Mouse (Mus musculus) stomach, embryonic 16.5 days (tissue): ENCODE measurements around the gene Cxcr2. TPM values are rescaled to one million over a fixed set of nuclear protein-coding genes. Genes with fewer than 3 reads are reported as not detected.

ENCODE experiments used
- ATAC-seq: fragments of 200-750 bp; cut with Nextera tagmentation; 2 replicates; pipeline ENCODE4 v1.8.0; 2017; ENCODE audit warnings: moderate number of reproducible peaks, moderate TSS enrichment; ENCODE audit not compliant: insufficient read depth, low FRiP score
- H3K27ac ChIP-seq: fragments of 300-500 bp; sonication (generic); 2 replicates; pipeline ENCODE4 v1.5.1; 2014; ENCODE audit warnings: low read length
- H3K27me3 ChIP-seq: fragments of 300-500 bp; sonication (generic); 2 replicates; pipeline ENCODE4 v1.6.1; 2014; ENCODE audit warnings: low read length, control low read depth, mixed read lengths; ENCODE audit not compliant: control insufficient read depth, insufficient read depth
- H3K36me3 ChIP-seq: fragments of 300-500 bp; sonication (generic); 2 replicates; pipeline ENCODE4 v1.6.1; 2014; ENCODE audit warnings: low read length; ENCODE audit not compliant: control insufficient read depth, insufficient read depth
- H3K4me1 ChIP-seq: fragments of 300-500 bp; sonication (generic); 2 replicates; pipeline ENCODE4 v1.6.1; 2014; ENCODE audit warnings: low read length, control low read depth, mixed read lengths; ENCODE audit not compliant: control insufficient read depth, insufficient read depth
- H3K4me2 ChIP-seq: fragments of 300-500 bp; sonication (generic); 2 replicates; pipeline ENCODE4 v1.6.1; 2014; ENCODE audit warnings: low read depth, low read length, mixed read lengths
- H3K4me3 ChIP-seq: fragments of 300-500 bp; sonication (generic); replicated peaks from 2 replicates; pipeline ENCODE4 v1.5.1; 2014; ENCODE audit warnings: mild to moderate bottlenecking, low read length
- H3K9ac ChIP-seq: fragments of 300-500 bp; sonication (generic); 2 replicates; pipeline ENCODE4 v1.6.1; 2014; ENCODE audit warnings: low read length
- H3K9me3 ChIP-seq: fragments of 300-500 bp; sonication (generic); replicated peaks from 2 replicates; pipeline ENCODE4 v1.6.1; 2016; ENCODE audit warnings: low read length, control low read depth; ENCODE audit not compliant: control insufficient read depth
- WGBS: fragments of 180-500 bp; shearing (Covaris S2); extraction: QIAGEN DNeasy Blood & Tissue Kit; methylation state at CpG from one replicate; pipeline ENCODE4 v1.1.7; 2014; 5-methylcytosine and 5-hydroxymethylcytosine counted together
- polyA plus RNA-seq: library from polyadenylated mRNA; unstranded; fragments of >200 nt; fragmentation: Nextera tagmentation; extraction: Ambion mirVana; gene quantifications from 2 replicates; pipeline ENCODE4 v1.2.1, GENCODE M21; 2015

The Cxcr2 gene
- polyA plus RNA-seq, 1 experiment from 2014 or later: 0.94 TPM

DNA sequence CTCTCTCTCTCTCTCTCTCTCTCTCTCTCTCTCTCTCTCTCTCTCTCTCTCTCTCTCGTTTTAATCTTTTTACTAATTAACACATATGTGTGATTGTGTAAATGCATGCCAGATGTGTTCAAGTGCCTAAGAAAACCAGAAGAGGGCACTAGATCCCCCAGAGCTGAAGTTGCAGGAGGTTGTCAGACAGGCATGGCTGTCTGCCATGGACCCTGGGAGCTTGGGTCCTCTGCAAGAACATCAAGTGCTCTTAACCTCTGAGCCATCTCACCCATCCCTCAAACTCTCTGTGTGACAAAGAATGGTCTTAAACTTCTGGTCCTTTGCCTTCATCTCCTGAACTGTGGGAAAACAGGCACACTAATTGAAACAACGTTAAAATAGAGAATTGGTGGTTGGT is 29.2 kb downstream of the Cxcr2 start:
- no peaks in the 10 kb centered on the region for H3K9me3 ChIP-seq
- no peak overlapping the region for H3K4me2 ChIP-seq
- no peak for ATAC-seq
- H3K27me3 ChIP-seq: no peaks in the 10 kb centered on the region
- H3K27ac ChIP-seq: no peak overlapping the region
- 53% methylated on average over 2 of the region's 2 CpGs for WGBS
- no peaks in the 10 kb centered on the region; the same call in 1 of the 2 replicates for H3K4me1 ChIP-seq
- no peaks in the 10 kb centered on the region for H3K36me3 ChIP-seq
- H3K4me3 ChIP-seq: no peak overlapping the region
- H3K9ac ChIP-seq: no peak overlapping the region

DNA sequence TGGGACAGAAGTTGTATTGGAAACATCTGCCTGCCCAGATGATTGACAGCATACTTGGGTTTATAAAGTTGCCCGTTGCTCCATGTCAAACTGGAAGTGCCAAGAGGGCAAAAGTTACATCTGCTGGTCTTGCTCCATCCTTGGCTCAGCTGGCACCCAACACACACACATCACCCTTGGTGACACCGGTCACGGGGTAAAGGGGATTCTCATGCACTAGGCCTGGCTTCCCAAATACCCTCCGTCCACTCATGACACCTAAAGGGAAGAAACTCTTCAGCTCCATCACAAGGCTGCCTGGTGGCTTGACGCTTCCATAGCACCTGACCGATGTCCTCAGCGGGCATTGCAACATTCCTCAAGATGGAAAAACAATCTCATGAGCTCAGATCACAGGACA is 36.7 kb downstream of the Cxcr2 start:
- WGBS: 90% methylated on average over 7 of the region's 7 CpGs

DNA sequence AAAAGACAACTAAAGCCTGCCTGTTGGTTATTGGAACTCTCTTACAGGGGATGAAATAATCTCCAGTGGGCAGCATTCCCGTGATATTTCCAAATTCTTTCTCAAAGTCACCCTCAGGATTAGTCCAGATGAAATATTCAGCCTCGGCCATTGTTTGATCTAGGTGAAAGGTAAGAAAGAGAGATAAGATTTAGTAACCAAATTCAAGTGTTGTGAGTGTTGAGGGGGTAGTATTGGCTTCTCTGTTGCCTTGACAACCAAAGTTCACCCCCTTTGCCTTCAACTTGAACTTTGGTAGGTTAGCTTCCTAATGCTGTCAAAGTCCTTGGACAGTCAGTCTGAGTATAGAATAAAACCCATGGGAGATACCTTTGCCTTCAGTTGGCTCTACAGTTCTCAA is 38.9 kb downstream of the Cxcr2 start:
- H3K9me3 ChIP-seq: no peaks in the 10 kb centered on the region
- ATAC-seq: no peak
- 69% methylated on average over 2 of the region's 2 CpGs for WGBS
- no peak overlapping the region for H3K4me3 ChIP-seq
- H3K4me1 ChIP-seq: no peaks in the 10 kb centered on the region
- no peaks in the 10 kb centered on the region for H3K27me3 ChIP-seq
- no peak overlapping the region for H3K4me2 ChIP-seq
- H3K36me3 ChIP-seq: no peaks in the 10 kb centered on the region
- H3K9ac ChIP-seq: no peak overlapping the region
- H3K27ac ChIP-seq: no peak overlapping the region

More for the DNA sequence above, 36.7 kb downstream of the Cxcr2 start:
- no peaks in the 10 kb centered on the region for H3K27me3 ChIP-seq
- no peak overlapping the region for H3K4me2 ChIP-seq
- ATAC-seq: no peak
- H3K9me3 ChIP-seq: no peaks in the 10 kb centered on the region
- H3K27ac ChIP-seq: no peak overlapping the region
- no peaks in the 10 kb centered on the region for H3K4me1 ChIP-seq
- H3K9ac ChIP-seq: no peak overlapping the region
- H3K4me3 ChIP-seq: no peak overlapping the region
- H3K36me3 ChIP-seq: no peaks in the 10 kb centered on the region

DNA sequence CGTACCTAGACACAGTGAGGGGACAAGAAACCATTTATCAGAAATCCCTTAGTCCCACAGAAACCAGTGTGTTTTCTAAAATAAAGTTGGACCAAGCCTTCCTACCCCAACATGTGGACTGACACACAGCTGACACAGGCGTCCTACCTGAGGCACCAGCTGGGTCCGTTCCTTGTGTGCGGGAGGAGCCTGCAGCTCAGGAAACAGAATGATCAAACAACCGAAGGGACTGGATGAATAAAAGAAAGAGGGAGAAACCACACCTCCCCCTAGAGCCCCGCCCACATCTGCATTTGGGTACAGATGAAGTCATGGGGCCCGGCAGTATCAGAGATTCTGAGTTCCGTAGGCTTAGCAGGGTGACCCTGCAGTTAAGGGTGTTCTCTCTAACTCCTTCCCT is 40.7 kb downstream of the Cxcr2 start, which contains the start of gene Cxcr1:
Gene Cxcr1, minus strand, starts transcription at position 187 of the 400 bp plus-strand sequence.
- Histone ChIP-seq H3K27me3 (no peaks in the 10 kb centered on the region), H3K9ac (no peak within 1 kb of the TSS), H3K4me1 (0 out of 2 replicates have a peak, but pooled peaks cover 4% of the 10 kb centered on the region), H3K4me3 (no peak within 1 kb of the TSS), H3K9me3 (no peaks in the 10 kb centered on the region), H3K4me2 (no peak within 1 kb of the TSS), H3K27ac (no peak within 1 kb of the TSS), H3K36me3 (no peaks in the 10 kb centered on the region)
- no peak for ATAC-seq
- WGBS: 60% methylated on average over 8 of the region's 8 CpGs

DNA sequence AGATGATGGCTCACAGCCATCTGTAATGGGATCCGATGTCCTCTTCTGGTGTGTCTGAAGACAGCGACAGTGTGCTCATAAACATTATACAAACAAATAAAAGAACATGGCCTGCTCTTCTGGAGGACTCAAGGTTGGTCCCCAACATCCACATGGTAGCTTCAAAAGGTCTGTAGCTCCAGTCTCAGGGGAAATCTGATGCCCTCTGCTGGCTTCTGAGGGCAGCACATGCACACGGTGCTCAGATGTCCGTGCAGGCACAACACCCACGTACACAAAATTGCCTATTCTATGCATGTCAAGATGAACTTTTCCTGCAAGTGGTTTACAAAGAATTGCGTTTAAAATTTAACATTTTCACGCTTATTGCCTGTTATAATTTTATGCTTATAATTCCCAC is 42.2 kb downstream of the Cxcr2 start:
- Histone ChIP-seq H3K4me2 (no peak overlapping the region), H3K36me3 (no peaks in the 10 kb centered on the region), H3K4me3 (no peak overlapping the region), H3K27ac (no peak overlapping the region), H3K9ac (no peak overlapping the region), H3K27me3 (no peaks in the 10 kb centered on the region), H3K4me1 (0 out of 2 replicates have a peak, but pooled peaks cover 4% of the 10 kb centered on the region), H3K9me3 (no peaks in the 10 kb centered on the region)
- 45% methylated on average over 7 of the region's 7 CpGs for WGBS
- no peak for ATAC-seq

DNA sequence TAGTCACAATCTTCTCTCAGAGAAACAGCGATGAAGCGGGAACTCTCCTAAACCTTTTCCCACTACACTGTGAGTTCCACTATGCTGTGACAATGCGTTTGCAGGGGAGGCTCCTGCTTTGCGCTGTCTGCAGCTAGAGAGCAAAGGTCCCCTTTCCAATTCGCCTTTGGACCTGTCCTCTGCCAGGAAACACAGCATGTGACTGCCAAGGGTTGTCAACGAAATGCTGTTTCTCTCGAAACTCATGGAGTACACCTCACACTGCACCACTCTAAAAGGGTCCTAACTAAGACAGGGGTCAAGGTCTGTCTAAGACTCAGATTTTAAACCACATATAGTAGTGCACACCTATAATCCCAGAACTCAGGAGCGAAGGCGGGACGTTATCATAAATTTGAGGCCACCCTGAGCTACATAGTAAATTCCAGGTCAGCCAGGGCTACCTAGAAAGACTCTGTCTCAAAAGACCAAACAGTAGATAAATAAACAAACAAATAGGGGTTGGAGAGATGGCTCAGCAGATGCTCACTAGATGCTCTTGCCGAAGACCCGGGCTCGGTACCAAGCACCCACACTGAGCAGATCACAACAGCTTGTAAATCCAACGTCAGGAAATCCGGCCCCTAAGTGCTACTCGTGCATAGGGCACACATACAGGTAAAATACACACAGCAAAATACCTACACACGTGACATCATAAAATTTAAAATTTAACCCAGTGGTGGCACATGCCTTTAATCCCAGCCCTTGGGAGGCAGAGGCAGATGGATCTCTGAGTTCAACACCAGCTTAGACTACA is 43.0 kb downstream of the Cxcr2 start:
- Histone ChIP-seq H3K9me3 (no peaks in the 10 kb centered on the region), H3K4me1 (0 out of 2 replicates have a peak, but pooled peaks cover 4% of the 10 kb centered on the region), H3K4me3 (no peak overlapping the region), H3K27ac (no peak overlapping the region), H3K36me3 (no peaks in the 10 kb centered on the region), H3K27me3 (no peaks in the 10 kb centered on the region), H3K4me2 (no peak overlapping the region), H3K9ac (no peak overlapping the region)
- ATAC-seq: no peak
- WGBS: 71% methylated on average over 17 of the region's 17 CpGs

DNA sequence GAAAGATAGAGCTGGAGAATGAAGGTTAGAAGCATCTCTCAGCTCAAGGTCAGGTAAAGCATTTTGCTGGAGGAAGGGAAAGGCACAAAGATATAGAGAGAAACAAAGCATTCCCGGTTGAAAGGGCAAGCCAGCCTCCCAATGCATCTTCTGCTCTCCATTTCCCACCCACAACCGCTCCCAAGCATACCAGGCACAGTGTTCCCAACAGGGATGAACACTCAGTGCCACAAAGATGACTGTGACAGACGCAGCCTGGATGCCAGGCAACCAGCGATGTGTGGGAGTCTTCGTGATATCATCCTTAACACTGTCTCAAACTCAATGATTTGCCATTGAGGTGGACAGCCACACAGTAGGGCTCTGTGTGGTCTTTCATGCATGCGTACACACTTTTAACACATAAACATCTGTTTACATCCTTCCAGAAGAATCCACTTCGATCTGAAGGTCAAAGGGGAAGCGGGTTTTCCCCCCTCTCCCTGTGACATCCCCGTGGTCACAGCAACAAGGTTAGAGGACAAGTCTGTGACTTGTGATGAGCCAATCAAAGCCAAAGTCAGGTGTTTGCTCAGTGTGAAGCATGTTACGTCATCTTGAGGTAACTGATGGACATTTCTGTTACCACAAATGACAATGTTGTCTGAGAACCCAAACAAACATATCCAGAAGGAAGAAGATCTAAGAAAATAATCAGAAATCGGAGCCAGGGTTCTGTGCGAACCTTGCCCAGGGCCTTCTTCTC is 44.1 kb downstream of the Cxcr2 start:
- WGBS: 81% methylated on average over 12 of the region's 12 CpGs
- no peak overlapping the region for H3K9ac ChIP-seq
- H3K27ac ChIP-seq: no peak overlapping the region
- H3K4me1 ChIP-seq: 0 out of 2 replicates have a peak, but pooled peaks cover 4% of the 10 kb centered on the region
- no peak overlapping the region for H3K4me3 ChIP-seq
- no peak for ATAC-seq
- H3K36me3 ChIP-seq: no peaks in the 10 kb centered on the region
- no peaks in the 10 kb centered on the region for H3K27me3 ChIP-seq
- no peak overlapping the region for H3K4me2 ChIP-seq
- no peaks in the 10 kb centered on the region for H3K9me3 ChIP-seq

DNA sequence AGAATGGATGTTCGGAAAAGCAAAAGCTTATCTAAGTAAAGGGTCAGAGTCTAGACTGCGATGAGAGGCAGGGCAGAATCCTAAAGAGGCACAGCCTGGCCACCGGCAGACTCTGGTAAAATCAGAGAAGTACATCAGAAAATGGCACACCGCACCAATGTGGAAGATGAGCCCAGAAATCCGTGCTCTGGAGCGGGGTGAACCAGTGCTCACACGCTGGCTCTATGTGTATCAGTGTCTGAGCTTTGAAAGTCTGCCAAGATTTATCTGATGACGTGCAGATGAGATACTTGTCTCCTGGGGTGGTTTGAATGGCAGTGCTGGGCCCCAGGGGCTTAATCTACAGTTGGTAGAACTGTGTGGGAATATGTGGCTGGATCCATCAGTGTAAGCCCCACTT is 45.3 kb downstream of the Cxcr2 start:
- H3K4me3 ChIP-seq: no peak overlapping the region
- WGBS: 62% methylated on average over 8 of the region's 8 CpGs
- H3K4me1 ChIP-seq: 0 out of 2 replicates have a peak, but pooled peaks cover 4% of the 10 kb centered on the region
- ATAC-seq: no peak
- H3K27me3 ChIP-seq: no peaks in the 10 kb centered on the region
- no peak overlapping the region for H3K4me2 ChIP-seq
- H3K27ac ChIP-seq: no peak overlapping the region
- H3K9me3 ChIP-seq: no peaks in the 10 kb centered on the region
- no peaks in the 10 kb centered on the region for H3K36me3 ChIP-seq
- H3K9ac ChIP-seq: no peak overlapping the region
